Mouse (Mus musculus) spleen, adult 2 months (tissue): ENCODE data around the gene Stt3b. TPM values are rescaled to one million over a fixed set of nuclear protein-coding genes. Genes with fewer than 3 reads are reported as not detected.

ENCODE experiments used
- DNase-seq, 2 experiments: peaks; one replicate each; pipeline versions ENCODE4 v3.0.0 to v3.0.0-alpha.2; 2012 to 2021; ENCODE audit warnings: low spot score in 2 of 2, low read depth in 1 of 2
- H3K27ac ChIP-seq: fragments of 200-500 bp; 2 replicates; pipeline ENCODE4 v1.5.1; 2012; ENCODE audit warnings: low read length, inconsistent platforms; ENCODE audit not compliant: insufficient read depth
- H3K27me3 ChIP-seq: fragments of 200-500 bp; 2 replicates; pipeline ENCODE4 v1.6.1; 2012; ENCODE audit warnings: mild to moderate bottlenecking, moderate library complexity, low read length, inconsistent platforms; ENCODE audit not compliant: control insufficient read depth, insufficient read depth
- H3K36me3 ChIP-seq: fragments of 200-500 bp; 2 replicates; pipeline ENCODE4 v1.6.1; 2012; ENCODE audit warnings: mild to moderate bottlenecking, low read length, inconsistent platforms; ENCODE audit not compliant: control insufficient read depth, insufficient read depth
- H3K4me1 ChIP-seq: fragments of 200-500 bp; 2 replicates; pipeline ENCODE4 v1.6.1; 2011; ENCODE audit warnings: inconsistent platforms; ENCODE audit not compliant: control insufficient read depth, insufficient read depth, insufficient read length
- H3K4me3 ChIP-seq: fragments of 200-500 bp; 2 replicates; pipeline ENCODE4 v1.5.1; 2011; ENCODE audit warnings: mild to moderate bottlenecking, inconsistent platforms; ENCODE audit not compliant: insufficient read depth, insufficient read length; ENCODE audit errors: extremely low read depth
- CTCF ChIP-seq: fragments of 200-500 bp; IDR thresholded peaks from 2 replicates; pipeline ENCODE4 v1.5.1; 2011; ENCODE audit warnings: mild to moderate bottlenecking, inconsistent platforms; ENCODE audit not compliant: insufficient read depth, insufficient read length, insufficient replicate concordance; ENCODE audit errors: extremely low read depth
- POLR2A ChIP-seq: fragments of 200-500 bp; IDR thresholded peaks from 2 replicates; pipeline ENCODE4 v1.6.1; 2011; ENCODE audit warnings: low read depth, low read length, inconsistent platforms
- WGBS: fragments of 180-500 bp; shearing (Covaris S2); methylation state at CpG from one replicate; pipeline ENCODE4 v1.1.7; 2018; 5-methylcytosine and 5-hydroxymethylcytosine counted together
- polyA plus RNA-seq: library from polyadenylated mRNA; depleted of rRNA; stranded (reverse); fragments of >200 nt; gene quantifications from 2 replicates; pipeline ENCODE4 v1.2.3, GENCODE M21; 2012; rRNA removed

Stt3b gene
- polyA plus RNA-seq: 33.5 and 50.8 TPM in 2 replicates

DNA sequence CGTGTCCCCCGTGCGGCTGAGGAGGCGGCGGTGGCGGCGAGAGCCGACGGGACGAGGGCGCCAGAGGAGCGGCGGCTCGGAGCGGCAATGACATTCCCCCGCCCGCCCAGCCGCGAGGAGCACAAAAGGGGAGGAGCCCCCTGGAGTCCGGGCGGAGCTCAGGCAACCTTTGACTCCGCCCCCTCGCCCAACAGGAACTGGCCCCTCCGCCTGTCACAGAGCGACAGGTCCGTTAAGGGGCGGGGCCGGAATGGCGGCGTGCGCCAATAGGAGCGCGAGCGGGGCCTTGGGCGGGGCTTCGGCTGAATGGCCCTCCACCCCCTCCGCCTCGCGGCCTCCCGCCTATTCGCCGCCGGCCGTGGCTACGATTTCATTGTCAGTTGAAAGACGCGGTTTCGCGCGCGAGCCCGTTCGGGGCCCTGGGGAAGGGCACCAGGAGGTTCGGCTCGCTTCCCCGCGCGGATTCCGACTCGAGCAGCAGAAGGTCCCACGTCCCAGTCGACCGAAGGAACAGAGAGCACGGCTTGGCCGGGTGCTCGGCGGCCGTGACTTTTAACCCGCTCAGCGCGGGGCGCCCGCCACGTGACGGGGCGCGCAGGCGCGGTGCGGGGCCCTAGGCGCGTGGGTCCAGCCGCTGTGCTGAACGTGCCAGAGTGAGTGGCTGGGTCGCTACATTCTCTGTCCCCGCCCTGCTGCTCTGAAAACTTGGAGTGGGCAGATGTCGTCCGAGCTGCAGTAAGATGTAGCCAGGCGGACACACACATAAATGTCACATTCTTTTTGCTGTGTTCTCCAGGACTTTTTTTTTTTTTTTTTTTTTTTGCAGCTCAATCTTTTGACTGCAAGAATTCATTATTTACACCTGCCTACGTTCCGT is at the start of gene Stt3b:
Stt3b (minus strand) TSS at position 76 of the 877 bp plus-strand sequence.
- H3K27ac ChIP-seq: peak within 1 kb of the TSS; percentile 97
- H3K4me1 ChIP-seq: peaks cover 9% of the 10 kb centered on the region
- peak within 1 kb of the TSS; percentile 80 for H3K4me3 ChIP-seq
- no peak for TF ChIP-seq CTCF
- TF ChIP-seq POLR2A: peak; percentile 65
- under 1% methylated on average over 89 of the region's 91 CpGs for WGBS
- H3K36me3 ChIP-seq: no peaks in the 10 kb centered on the region
- peak; percentile 97 to 100 for DNase-seq
- no peaks in the 10 kb centered on the region for H3K27me3 ChIP-seq

DNA sequence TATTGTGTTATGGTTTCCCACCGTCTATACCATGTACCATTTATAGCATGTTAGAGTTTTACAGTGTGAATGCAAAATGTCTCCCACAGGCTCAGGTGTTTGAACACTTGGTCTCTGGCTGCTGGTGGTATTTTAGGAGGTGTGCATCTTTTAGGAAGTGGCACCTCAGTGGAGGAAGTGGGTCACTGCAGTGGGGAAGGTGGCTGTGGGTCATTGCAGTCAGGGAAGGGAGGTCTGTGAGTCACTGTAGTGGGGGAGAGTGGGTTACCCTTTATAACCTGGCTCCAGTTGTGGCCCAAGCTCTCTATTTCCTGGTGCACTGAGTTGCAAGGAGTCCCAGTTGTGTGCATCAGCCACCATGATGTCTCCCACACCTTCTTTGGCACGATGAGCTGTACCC is 48.2 kb upstream of the Stt3b start:
- WGBS: 84% methylated on average over 2 of the region's 2 CpGs
- DNase-seq: no peak
- H3K27me3 ChIP-seq: no peaks in the 10 kb centered on the region
- H3K27ac ChIP-seq: no peak overlapping the region
- H3K4me3 ChIP-seq: no peak overlapping the region
- no peaks in the 10 kb centered on the region for H3K36me3 ChIP-seq
- no peak for TF ChIP-seq CTCF
- no peak for TF ChIP-seq POLR2A
- peaks cover 2% of the 10 kb centered on the region; the same call in 1 of the 2 replicates for H3K4me1 ChIP-seq

DNA sequence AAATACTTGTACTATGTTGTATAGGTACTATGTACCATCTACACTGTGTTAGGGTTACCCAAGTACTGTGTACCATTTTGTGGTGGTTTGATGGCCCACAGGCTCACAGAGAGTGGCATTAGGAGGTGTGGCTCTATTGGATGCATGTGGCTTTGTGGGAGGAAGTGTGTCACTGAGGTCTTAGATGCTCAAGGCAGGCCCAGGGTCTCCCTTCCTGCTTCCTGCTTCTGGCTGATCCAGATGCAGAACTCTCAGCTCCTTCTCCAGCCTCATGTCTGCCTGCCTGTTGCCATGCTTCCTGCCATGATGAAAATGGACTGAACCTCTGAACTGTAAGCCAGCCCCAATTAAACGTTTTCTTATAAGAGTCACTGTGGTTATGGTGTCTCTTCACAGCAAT is 47.8 kb upstream of the Stt3b start:
- Histone ChIP-seq H3K27ac (no peak overlapping the region), H3K4me1 (0 out of 2 replicates have a peak, but pooled peaks cover 2% of the 10 kb centered on the region), H3K27me3 (no peaks in the 10 kb centered on the region), H3K36me3 (no peaks in the 10 kb centered on the region), H3K4me3 (no peak overlapping the region)
- no peak for TF ChIP-seq CTCF
- no peak for TF ChIP-seq POLR2A
- DNase-seq: no peak
- 93% methylated on average over 1 of the region's 1 CpGs for WGBS

DNA sequence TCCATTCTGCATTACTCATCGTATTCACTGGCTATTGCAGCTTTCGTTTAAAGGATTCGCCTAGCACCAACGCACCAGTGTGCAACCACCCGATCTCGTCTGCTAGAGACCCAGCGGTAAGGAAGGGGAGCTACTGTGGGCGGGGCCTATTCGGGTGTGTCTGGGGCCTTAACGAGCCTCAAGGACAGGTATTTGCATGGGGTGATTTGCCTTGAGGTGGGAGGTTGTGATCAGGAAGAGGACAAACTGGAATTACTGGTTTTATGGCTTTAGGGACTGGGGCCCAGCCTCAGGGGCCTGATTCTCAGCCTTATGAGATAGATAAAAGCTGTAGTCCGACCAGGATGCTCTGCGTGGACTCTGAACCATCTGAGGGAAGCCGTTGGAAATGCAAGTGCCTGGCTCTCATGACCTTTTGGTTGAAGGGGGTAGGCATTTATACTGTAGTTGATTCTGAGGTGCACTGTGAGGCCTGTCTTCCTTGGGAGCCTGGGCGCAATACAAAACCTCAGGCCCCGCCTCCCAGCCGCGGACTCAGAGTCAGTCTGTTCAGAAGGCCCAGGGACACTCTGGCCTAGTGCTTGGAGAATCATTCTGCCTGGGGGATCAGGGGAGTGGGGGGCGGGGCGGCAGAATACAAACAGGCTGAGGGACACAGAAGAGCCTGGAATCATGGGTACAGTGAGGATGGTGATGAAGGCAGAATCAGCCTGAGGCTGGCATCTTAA is 46.7 kb upstream of the Stt3b start:
- H3K4me1 ChIP-seq: 0 out of 2 replicates have a peak, but pooled peaks cover 2% of the 10 kb centered on the region
- H3K27ac ChIP-seq: no peak overlapping the region
- no peak for DNase-seq
- no peak for TF ChIP-seq CTCF
- TF ChIP-seq POLR2A: no peak
- WGBS: 91% methylated on average over 19 of the region's 19 CpGs
- no peaks in the 10 kb centered on the region for H3K27me3 ChIP-seq
- H3K4me3 ChIP-seq: no peak overlapping the region
- H3K36me3 ChIP-seq: no peaks in the 10 kb centered on the region

DNA sequence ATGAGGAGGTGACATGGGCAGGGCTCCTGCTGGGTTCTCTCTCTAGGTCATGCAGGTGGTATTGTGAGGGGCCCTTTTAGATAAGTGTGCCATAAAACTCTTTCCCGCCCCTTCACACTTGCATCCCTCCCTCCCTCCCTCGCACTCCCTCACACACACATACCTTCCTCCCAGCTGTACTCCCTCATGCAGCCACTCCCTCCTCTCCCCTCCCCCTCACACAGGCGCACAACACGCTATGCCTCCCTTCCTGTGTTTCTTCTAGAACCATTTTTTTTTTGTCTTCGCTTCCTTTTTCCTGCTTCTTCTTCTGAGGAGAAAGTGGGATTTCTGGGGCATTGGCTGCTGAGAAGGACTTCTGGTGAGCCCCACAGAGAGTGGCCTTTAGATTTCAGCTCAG is 45.8 kb upstream of the Stt3b start:
- H3K4me3 ChIP-seq: no peak overlapping the region
- H3K36me3 ChIP-seq: no peaks in the 10 kb centered on the region
- 0 out of 2 replicates have a peak, but pooled peaks cover 2% of the 10 kb centered on the region for H3K4me1 ChIP-seq
- no peak for DNase-seq
- no peaks in the 10 kb centered on the region for H3K27me3 ChIP-seq
- TF ChIP-seq POLR2A (no peak), CTCF (no peak)
- WGBS: 46% methylated on average over 5 of the region's 5 CpGs
- H3K27ac ChIP-seq: no peak overlapping the region

DNA sequence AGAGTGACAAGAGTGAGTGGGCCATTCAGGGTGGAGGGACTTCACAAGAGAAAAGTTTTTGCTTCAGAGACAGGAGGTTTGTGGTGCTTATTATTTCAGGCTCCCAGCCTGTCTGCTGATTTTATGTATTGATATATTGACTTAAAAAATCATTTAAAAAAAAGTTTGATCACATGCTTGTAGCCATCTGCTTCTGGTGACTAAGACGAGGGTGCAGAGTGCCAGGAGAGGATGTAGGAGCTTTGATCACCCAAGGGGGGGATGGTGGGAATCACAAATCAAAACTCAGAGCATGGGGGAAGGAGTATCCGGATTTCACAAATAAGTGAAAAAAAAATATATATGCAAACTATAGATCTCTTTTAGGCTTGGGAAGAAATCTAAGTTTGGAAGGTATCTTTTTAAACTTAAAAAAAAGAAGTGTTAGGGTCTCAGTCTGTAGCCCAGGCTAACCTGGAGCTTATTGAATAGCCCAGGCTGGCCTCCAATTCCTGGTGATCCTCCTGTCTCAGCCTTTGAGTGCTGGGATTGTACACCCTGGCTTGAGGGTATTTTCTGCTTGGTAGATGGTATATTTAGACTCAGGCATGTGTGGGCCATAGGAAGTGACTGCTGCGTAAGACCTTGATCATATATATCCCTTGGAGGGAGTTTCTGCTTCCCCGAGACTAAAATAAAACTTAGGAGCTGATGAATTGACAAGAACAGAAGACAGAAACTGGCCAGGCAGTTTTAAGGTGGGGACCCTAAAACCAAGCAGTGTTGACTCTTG is 39.7 kb upstream of the Stt3b start:
- H3K4me1 ChIP-seq: no peaks in the 10 kb centered on the region
- WGBS: 87% methylated on average over 4 of the region's 4 CpGs
- H3K4me3 ChIP-seq: no peak overlapping the region
- DNase-seq: no peak
- H3K27ac ChIP-seq: no peak overlapping the region
- no peaks in the 10 kb centered on the region for H3K27me3 ChIP-seq
- H3K36me3 ChIP-seq: no peaks in the 10 kb centered on the region
- no peak for TF ChIP-seq CTCF
- TF ChIP-seq POLR2A: no peak
